Mouse (Mus musculus) small intestine, adult 2 months (tissue): ENCODE results near the gene Vpreb3.

Source experiments
- CTCF ChIP-seq: fragments of 200-500 bp; IDR thresholded peaks from 2 replicates; pipeline ENCODE4 v1.5.1; 2012; ENCODE audit warnings: low read depth, mild to moderate bottlenecking, control low read depth, inconsistent platforms, low read length, moderate library complexity, mixed read lengths; ENCODE audit not compliant: insufficient replicate concordance, insufficient read length; ENCODE audit errors: extremely low read depth
- POLR2A ChIP-seq: fragments of 200-500 bp; IDR thresholded peaks from 2 replicates; pipeline ENCODE4 v1.6.1; 2012; ENCODE audit warnings: low read depth, mild to moderate bottlenecking, control low read depth, inconsistent platforms, low read length, moderate library complexity

- TF ChIP-seq CTCF, result no peak
- TF ChIP-seq POLR2A, result no peak
Measured at GRCm38 (mm10) chr10:75945213-75945612, 2.4 kb downstream of the Vpreb3 start.
